Mouse (Mus musculus) neutrophil, adult 5-6 weeks (primary cell): ENCODE results near the gene Klhdc4. TPM values are rescaled to one million over a fixed set of nuclear protein-coding genes. Genes with fewer than 3 reads are reported as not detected.

Experiments used
- ATAC-seq: fragments of 151-379, 151-347 bp; 2 replicates; pipeline ENCODE4 v1.8.0; 2017; ENCODE audit warnings: mild to moderate bottlenecking, moderate TSS enrichment; ENCODE audit not compliant: insufficient number of reproducible peaks, poor library complexity, low FRiP score, severe bottlenecking; ENCODE audit errors: extremely low read depth
- total RNA-seq: library from RNA; stranded (forward); fragments of 200-1000 nt; gene quantifications from 2 replicates; pipeline ENCODE4 v1.2.3, GENCODE M21; 2017

Klhdc4 gene
- total RNA-seq, 1 experiment from 2014 or later: 42.4 TPM

DNA sequence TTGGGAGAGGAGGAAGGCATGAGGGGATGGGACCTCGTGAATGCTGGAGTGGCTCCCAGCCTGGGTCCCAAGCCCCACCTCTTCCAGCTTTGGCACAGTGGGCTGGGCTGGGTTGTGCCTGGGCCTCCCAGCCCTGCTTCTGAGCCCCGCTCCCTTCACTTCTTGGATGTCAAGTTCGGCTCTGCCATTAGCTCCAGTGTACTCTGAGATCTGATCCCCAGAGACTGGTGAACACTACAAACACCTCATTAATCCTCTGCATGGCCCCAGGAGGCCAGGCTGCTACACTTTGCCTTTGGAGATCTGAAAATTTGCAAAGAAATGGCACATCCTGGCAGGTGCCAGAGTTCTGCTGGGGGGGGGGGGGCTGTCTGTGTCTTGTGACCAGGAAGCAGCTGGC is 60.3 kb downstream of the Klhdc4 start:
- no peak for ATAC-seq

DNA sequence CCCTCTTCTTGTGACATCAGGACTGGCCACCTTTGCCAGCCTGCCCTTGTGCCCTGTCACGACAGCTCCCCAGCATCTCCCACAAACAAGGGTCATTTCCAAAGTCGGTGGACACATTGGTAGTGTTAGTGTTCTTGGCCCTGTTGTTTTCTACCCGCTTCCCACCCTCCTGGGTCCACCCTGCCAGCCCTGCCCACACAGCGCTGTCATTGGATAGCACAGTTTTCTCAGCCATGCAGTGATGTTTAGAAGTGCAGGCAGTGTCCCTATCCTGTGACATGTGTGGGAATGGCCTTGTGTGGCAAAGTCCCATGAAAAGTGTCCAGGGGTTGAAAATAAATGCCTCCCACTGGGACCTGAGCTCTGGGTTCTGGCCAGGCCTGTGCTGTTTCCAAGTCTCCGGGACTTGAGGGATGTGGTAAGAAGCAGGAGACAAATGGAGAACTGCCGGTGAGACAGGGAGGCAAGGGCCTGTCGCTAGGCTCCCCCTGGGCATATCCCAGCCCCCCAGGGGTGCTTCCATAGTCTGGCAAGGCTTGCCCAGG is 63.7 kb downstream of the Klhdc4 start:
- no peak for ATAC-seq

DNA sequence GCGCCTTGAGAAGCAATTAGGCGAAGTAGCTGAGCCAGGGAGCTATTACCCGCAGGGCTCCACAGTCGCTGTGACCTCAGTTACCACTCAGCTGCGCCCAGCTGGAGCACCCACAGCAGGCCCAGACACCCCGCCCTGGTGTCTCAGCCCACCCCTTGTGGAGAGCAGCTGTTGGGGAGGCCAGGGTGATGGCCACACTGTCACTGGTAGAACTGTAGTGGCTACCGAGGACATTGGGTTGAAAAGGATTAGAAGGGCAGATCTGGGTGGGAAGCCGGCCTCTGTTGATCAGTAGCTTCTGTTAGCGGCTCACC is 65.7 kb downstream of the Klhdc4 start:
- ATAC-seq: no peak

DNA sequence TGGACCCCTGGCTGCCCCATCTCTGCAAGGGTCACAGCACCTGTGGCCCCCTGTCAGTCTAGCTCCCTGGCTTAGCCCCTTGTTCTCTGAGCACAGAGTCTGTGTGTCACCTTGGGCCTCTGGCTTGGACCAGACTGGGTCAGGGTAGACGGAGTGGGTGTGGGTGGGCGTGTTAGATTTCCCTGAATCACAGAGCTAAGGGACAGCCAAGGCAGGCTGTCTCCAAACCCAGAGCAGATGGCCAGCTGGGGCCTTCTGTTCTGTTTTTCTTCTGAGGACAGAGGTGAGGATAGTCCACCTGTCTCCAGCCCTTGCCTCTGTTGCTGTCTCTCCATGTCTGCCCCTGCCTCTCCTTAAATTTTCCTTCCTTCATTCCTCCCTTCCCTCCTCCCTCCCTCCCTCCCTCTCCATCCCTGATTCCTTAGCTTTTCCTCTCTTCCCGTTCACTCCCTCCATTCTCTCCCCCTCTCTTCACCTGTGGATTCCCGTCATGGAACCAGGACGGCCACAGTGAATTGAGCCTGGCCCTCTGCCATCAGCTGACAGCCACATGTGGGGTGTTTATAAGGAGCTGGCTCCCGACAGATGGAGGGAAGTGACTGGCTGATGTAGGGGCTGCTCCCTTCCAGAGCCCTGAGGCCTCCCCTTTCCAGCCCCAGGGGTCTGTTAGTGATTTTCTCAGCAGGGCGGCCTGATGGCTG is 66.2 kb downstream of the Klhdc4 start:
- ATAC-seq: no peak

DNA sequence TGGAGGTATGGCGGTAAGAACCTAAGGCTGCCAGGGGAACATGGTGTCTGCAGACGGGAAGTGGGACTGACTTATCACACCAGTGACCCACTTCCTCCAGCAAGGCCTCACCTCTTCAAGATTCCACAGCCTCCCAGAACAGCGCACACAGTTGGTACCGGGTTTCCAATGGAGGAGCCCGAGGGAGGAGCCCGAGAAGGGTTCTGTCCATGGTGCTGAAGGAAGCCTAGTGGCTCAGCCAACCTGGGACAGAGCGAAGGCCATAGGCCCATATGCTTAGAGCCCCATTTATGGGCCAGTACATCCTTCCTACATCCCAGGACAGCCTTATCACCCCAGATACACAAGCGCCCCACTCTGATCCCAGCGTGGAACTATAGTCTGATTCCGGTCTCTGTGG is 67.9 kb downstream of the Klhdc4 start:
- ATAC-seq: no peak

DNA sequence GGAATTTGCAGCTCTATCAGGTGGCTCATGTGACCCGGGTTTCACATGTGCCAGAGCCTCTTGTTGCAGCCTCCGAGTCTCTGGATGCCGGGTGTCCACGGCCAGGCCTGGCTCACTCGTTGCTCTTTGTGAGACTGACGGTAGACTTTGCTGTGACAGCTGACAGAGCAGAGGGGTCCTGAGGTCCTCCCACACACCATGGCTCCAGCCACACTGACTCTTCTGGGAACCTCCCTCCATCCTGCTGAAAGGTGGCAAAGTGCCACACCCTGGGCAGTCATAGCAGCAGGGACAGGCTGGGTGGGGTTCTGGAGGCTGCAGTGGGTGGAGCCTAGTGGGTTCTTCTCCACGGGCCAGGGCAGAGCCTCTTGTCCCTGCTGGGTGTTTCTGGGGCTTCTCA is 68.9 kb downstream of the Klhdc4 start:
- no peak for ATAC-seq

DNA sequence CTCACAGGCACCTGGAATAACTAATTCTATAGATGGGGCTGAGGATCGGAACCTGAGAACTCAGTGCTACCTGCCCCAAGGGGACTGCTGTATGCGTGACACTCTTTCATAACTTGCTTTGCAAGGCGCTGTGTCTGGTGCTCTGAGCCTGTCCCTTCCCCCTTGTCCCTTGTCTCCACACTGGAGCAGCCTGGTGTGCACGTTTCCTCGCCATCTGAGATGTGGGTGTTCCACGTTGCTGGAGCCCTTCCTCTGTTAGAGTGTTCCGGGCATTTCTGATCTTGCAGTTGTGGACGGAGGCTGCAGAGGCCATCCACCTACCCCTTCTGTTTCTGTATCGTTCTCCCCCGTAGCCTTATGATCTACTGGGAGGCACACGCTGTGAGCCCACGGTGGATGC is 70.9 kb downstream of the Klhdc4 start:
- no peak for ATAC-seq

DNA sequence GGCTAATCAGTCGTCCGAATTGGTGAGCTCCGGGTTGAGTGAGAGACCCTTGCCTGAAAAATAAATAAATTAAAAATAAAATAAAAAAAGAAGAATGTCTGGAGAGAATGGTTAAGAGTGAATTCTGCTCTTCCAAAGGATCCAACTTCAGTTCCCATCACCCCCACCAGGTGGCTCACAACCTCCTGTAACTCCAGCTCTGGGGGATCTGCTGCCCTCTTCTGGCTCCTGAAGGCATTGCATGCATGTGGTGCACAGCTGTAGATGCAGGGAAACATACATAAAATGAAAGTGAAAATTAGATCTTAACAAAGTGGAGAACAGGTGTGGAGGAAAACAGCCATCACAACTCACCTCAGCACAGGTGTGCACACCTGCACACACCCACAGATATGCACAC is 78.0 kb downstream of the Klhdc4 start:
- peak; percentile 59; the same call in 1 of the 2 replicates for ATAC-seq

DNA sequence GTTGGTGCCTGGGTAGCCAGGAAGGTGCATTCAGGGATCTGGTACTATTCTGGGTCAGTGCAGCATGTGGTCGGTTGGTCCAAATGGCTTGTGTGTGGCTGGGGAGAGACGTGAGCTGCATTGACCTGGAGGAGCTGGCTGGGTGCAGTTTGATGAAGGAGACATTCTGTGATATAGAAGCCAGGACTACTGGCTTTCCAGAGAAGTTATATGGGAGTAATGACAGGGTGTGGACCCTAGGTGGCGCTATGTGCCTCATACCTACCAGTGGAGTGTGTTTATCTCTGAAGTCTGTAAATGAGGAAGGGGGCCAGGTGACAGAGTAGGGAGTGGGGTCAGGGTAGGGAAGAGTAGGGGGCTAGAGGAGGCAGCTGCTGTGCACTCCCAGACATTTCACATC is 78.9 kb downstream of the Klhdc4 start:
- no peak for ATAC-seq

DNA sequence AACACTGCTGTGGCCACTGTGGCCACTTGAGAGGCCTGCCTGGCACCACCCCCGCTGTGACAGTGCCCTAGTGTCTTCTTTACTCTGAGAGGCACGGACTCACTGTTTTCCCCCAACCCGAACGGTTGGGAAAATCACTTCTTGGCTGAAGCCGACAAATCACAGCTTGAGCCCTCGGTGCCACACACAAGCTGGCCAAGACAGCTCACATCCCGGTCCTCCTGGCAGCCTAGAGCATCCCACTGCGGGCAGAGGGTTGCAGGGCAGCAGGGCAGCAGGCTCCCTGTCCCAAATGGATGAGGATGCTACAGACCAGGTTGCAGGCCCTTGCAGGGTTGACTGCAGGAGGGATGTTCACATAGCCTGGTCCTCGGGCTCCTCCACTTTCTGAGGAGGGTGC is 79.9 kb downstream of the Klhdc4 start:
- ATAC-seq: no peak

Other genes starting within 250 kb of the Klhdc4 start
- 233 and 265 TPM in 2 replicates for gene Map1lc3b, start 239.2 kb downstream of the Klhdc4 start, total RNA-seq
- under 0.01 and 0.49 TPM in 2 replicates for gene Zcchc14, start 176.7 kb downstream of the Klhdc4 start, total RNA-seq
- 0.12 and 0.25 TPM in 2 replicates for gene Jph3, start 99.9 kb downstream of the Klhdc4 start, total RNA-seq
- gene Slc7a5, start 78.1 kb upstream of the Klhdc4 start, total RNA-seq: 4.5 and 4.9 TPM in 2 replicates
- not detected in 2 replicates for gene Car5a, start 115.3 kb upstream of the Klhdc4 start, total RNA-seq
- 46.5 and 88.3 TPM in 2 replicates for gene Banp, start 120.2 kb upstream of the Klhdc4 start, total RNA-seq